Mouse (Mus musculus) heart, postnatal 0 days (tissue): Measurements from ENCODE around the gene Crhr1.

Experiments used
- CTCF ChIP-seq: IDR thresholded peaks from 2 replicates; pipeline ENCODE4 v1.5.1; 2016; ENCODE audit warnings: antibody characterized with exemption, control low read depth, low read depth
- EP300 ChIP-seq: IDR thresholded peaks from 2 replicates; pipeline ENCODE4 v1.6.1; 2016; ENCODE audit warnings: antibody characterized with exemption, low read depth

GRCm38 (mm10) chr11:104197861-104198260 lies 65.2 kb downstream of the Crhr1 start:
- no peak for TF ChIP-seq CTCF
- TF ChIP-seq EP300: no peak
